In genomic region chr3:148746234-148746633, GRCm38 (mm10) we compare ENCODE assay signal across 18 mouse cellular contexts.
"Had no signal": no experiment of that assay in that cellular context is flagged by ENCODE, and none has a peak within 500 bp of the region (broad histone marks: within the 10 kb centered on the region; RNA-seq: fewer than 3 reads in every experiment).

No protein-coding gene starts in this region.

- H3K4me3 ChIP-seq: midbrain, embryonic 10.5 days; midbrain, embryonic 12.5 days; myocyte; neural tube, embryonic 13.5 days; stomach, embryonic 15.5 days had no signal

- H3K36me3 ChIP-seq: midbrain, embryonic 10.5 days; midbrain, embryonic 12.5 days; neural tube, embryonic 13.5 days; stomach, embryonic 15.5 days had no signal

- H3K4me1 ChIP-seq: midbrain, embryonic 12.5 days; neural tube, embryonic 13.5 days; stomach, embryonic 15.5 days had no signal

- H3K27ac ChIP-seq: midbrain, embryonic 10.5 days; midbrain, embryonic 12.5 days; neural tube, embryonic 13.5 days; stomach, embryonic 15.5 days; stomach, postnatal 0 days had no signal

- ATAC-seq: midbrain, embryonic 16.5 days had no signal

- H3K9me3 ChIP-seq: midbrain, embryonic 10.5 days; midbrain, embryonic 12.5 days; neural tube, embryonic 13.5 days; stomach, embryonic 15.5 days had no signal

- DNase-seq: lung, adult 18-20 months; lung, embryonic 14.5 days; lung, postnatal 10 days; lung, postnatal 4 days; midbrain, embryonic 14.5 days; right cerebral cortex, adult 18-20 months; right cerebral cortex, postnatal 25 days; right cerebral cortex, postnatal 4 days; thymus, adult 2 months; thymus, postnatal 25 days; thymus, postnatal 4 days had no signal

- H3K4me2 ChIP-seq: lung, embryonic 14.5 days; midbrain, embryonic 12.5 days; neural tube, embryonic 13.5 days; stomach, embryonic 15.5 days had no signal

- H3K27me3 ChIP-seq: midbrain, embryonic 12.5 days; neural tube, embryonic 13.5 days; stomach, embryonic 15.5 days had no signal

- H3K9ac ChIP-seq: lung, embryonic 14.5 days; midbrain, embryonic 12.5 days; neural tube, embryonic 13.5 days; stomach, embryonic 15.5 days had no signal
